Mouse (Mus musculus) cortical plate, adult 2 months (tissue): ENCODE data around the gene Gm11034.

Source experiments
- CTCF ChIP-seq: fragments of 200-500 bp; IDR thresholded peaks from 2 replicates; pipeline ENCODE4 v1.5.1; 2011; ENCODE audit warnings: mild to moderate bottlenecking, control low read depth, low read length; ENCODE audit not compliant: insufficient read depth; ENCODE audit errors: extremely low read depth
- POLR2A ChIP-seq: fragments of 200-500 bp; IDR thresholded peaks from 2 replicates; pipeline ENCODE4 v1.6.1; 2011; ENCODE audit warnings: mild to moderate bottlenecking, low read length, control low read depth; ENCODE audit not compliant: insufficient read depth; ENCODE audit errors: extremely low read depth

- no peak for TF ChIP-seq CTCF
- no peak for TF ChIP-seq POLR2A
These were observed 43.7 kb downstream of the Gm11034 start for GRCm38 (mm10) chr8:72169681-72170249.
